Mouse (Mus musculus): ENCODE measurements around the gene Trim47. TPM values are rescaled to one million over a fixed set of nuclear protein-coding genes. Genes with fewer than 3 reads are reported as not detected.
A peak's percentile ranks its signal among the peaks of the same experiment; 100 is the strongest.

Gene Trim47
- polyA plus RNA-seq, 1 experiment from 2014 or later = 31.2 TPM

- Histone ChIP-seq H3K4me3 (ENCODE audit: low read length) (no peak overlapping the region), H3K9ac (replicated peaks; ENCODE audit: low read length) (no peak overlapping the region), H3K36me3 (ENCODE audit: insufficient read depth, low read length) (peaks cover 15% of the 10 kb centered on the region; the same call in 1 of the 2 replicates), H3K9me3 (ENCODE audit: low read length) (no peaks in the 10 kb centered on the region), H3K27me3 (ENCODE audit: insufficient read depth, low read length) (no peaks in the 10 kb centered on the region), H3K4me2 (replicated peaks; ENCODE audit: low read depth, low read length) (no peak overlapping the region), H3K4me1 (ENCODE audit: insufficient read depth, low read length) (peaks cover 23% of the 10 kb centered on the region), H3K27ac (ENCODE audit: low read length) (no peak overlapping the region)
- no peak for ATAC-seq (ENCODE audit: low FRiP score, low TSS enrichment)
- 81% methylated on average over 10 of the region's 10 CpGs for WGBS
These were observed 35.1 kb upstream of the Trim47 start for GRCm38 (mm10) chr11:116162146-116162545.

- peaks cover 15% of the 10 kb centered on the region for H3K4me1 ChIP-seq (ENCODE audit: insufficient read depth, low read length)
- no peak overlapping the region for H3K4me2 ChIP-seq (replicated peaks; ENCODE audit: low read depth, low read length)
- no peak overlapping the region for H3K9ac ChIP-seq (replicated peaks; ENCODE audit: low read length)
- H3K27ac ChIP-seq (ENCODE audit: low read length) = no peak overlapping the region
- H3K9me3 ChIP-seq (ENCODE audit: low read length) = no peaks in the 10 kb centered on the region
- peaks cover 15% of the 10 kb centered on the region; the same call in 1 of the 2 replicates for H3K36me3 ChIP-seq (ENCODE audit: insufficient read depth, low read length)
- no peaks in the 10 kb centered on the region for H3K27me3 ChIP-seq (ENCODE audit: insufficient read depth, low read length)
- H3K4me3 ChIP-seq (ENCODE audit: low read length) = no peak overlapping the region
- ATAC-seq (ENCODE audit: low FRiP score, low TSS enrichment) = no peak
- 65% methylated on average over 12 of the region's 12 CpGs for WGBS
These were observed 34.3 kb upstream of the Trim47 start for GRCm38 (mm10) chr11:116161312-116161711.

- no peak for ATAC-seq (ENCODE audit: low FRiP score, low TSS enrichment)
- no peak overlapping the region for H3K9ac ChIP-seq (replicated peaks; ENCODE audit: low read length)
- H3K4me1 ChIP-seq (ENCODE audit: insufficient read depth, low read length) = no peaks in the 10 kb centered on the region
- H3K4me2 ChIP-seq (replicated peaks; ENCODE audit: low read depth, low read length) = no peak overlapping the region
- H3K4me3 ChIP-seq (ENCODE audit: low read length) = no peak overlapping the region
- WGBS = 97% methylated on average over 2 of the region's 2 CpGs
- no peak overlapping the region for H3K27ac ChIP-seq (ENCODE audit: low read length)
- H3K27me3 ChIP-seq (ENCODE audit: insufficient read depth, low read length) = no peaks in the 10 kb centered on the region
- H3K9me3 ChIP-seq (ENCODE audit: low read length) = no peaks in the 10 kb centered on the region
- peaks cover 89% of the 10 kb centered on the region for H3K36me3 ChIP-seq (ENCODE audit: insufficient read depth, low read length)
These were observed 23.9 kb upstream of the Trim47 start for GRCm38 (mm10) chr11:116150960-116151359.

- Histone ChIP-seq H3K27ac (ENCODE audit: low read length) (no peak overlapping the region), H3K4me2 (replicated peaks; ENCODE audit: low read depth, low read length) (no peak overlapping the region), H3K4me3 (ENCODE audit: low read length) (no peak overlapping the region), H3K4me1 (ENCODE audit: insufficient read depth, low read length) (no peaks in the 10 kb centered on the region), H3K36me3 (ENCODE audit: insufficient read depth, low read length) (peaks cover 89% of the 10 kb centered on the region), H3K9me3 (ENCODE audit: low read length) (no peaks in the 10 kb centered on the region), H3K27me3 (ENCODE audit: insufficient read depth, low read length) (no peaks in the 10 kb centered on the region), H3K9ac (replicated peaks; ENCODE audit: low read length) (no peak overlapping the region)
- ATAC-seq (ENCODE audit: low FRiP score, low TSS enrichment) = no peak
- 88% methylated on average over 6 of the region's 6 CpGs for WGBS
These were observed 22.3 kb upstream of the Trim47 start for GRCm38 (mm10) chr11:116149341-116149740.

GRCm38 (mm10) chr11:116148761-116149221 lies 21.8 kb upstream of the Trim47 start:
- H3K27me3 ChIP-seq (ENCODE audit: insufficient read depth, low read length) = no peaks in the 10 kb centered on the region
- no peak overlapping the region for H3K27ac ChIP-seq (ENCODE audit: low read length)
- no peak overlapping the region for H3K9ac ChIP-seq (replicated peaks; ENCODE audit: low read length)
- H3K4me2 ChIP-seq (replicated peaks; ENCODE audit: low read depth, low read length) = no peak overlapping the region
- H3K36me3 ChIP-seq (ENCODE audit: insufficient read depth, low read length) = peaks cover 87% of the 10 kb centered on the region
- 58% methylated on average over 20 of the region's 20 CpGs for WGBS
- H3K9me3 ChIP-seq (ENCODE audit: low read length) = no peaks in the 10 kb centered on the region
- no peaks in the 10 kb centered on the region for H3K4me1 ChIP-seq (ENCODE audit: insufficient read depth, low read length)
- no peak overlapping the region for H3K4me3 ChIP-seq (ENCODE audit: low read length)
- no peak for ATAC-seq (ENCODE audit: low FRiP score, low TSS enrichment)

- Histone ChIP-seq H3K4me2 (replicated peaks; ENCODE audit: low read depth, low read length) (no peak overlapping the region), H3K27me3 (ENCODE audit: insufficient read depth, low read length) (no peaks in the 10 kb centered on the region), H3K9me3 (ENCODE audit: low read length) (no peaks in the 10 kb centered on the region), H3K4me1 (ENCODE audit: insufficient read depth, low read length) (no peaks in the 10 kb centered on the region), H3K36me3 (ENCODE audit: insufficient read depth, low read length) (peaks cover 75% of the 10 kb centered on the region), H3K4me3 (ENCODE audit: low read length) (no peak overlapping the region), H3K9ac (replicated peaks; ENCODE audit: low read length) (no peak overlapping the region), H3K27ac (ENCODE audit: low read length) (0 out of 2 replicates have a peak overlapping the region, but pooled peaks have one; percentile 45)
- ATAC-seq (ENCODE audit: low FRiP score, low TSS enrichment) = no peak
- WGBS = 76% methylated on average over 25 of the region's 25 CpGs
These were observed 19.4 kb upstream of the Trim47 start for GRCm38 (mm10) chr11:116146294-116146985.

- no peak for ATAC-seq (ENCODE audit: low FRiP score, low TSS enrichment)
- Histone ChIP-seq H3K27ac (ENCODE audit: low read length) (no peak overlapping the region), H3K36me3 (ENCODE audit: insufficient read depth, low read length) (peaks cover 68% of the 10 kb centered on the region)
These were observed 18.7 kb upstream of the Trim47 start for GRCm38 (mm10) chr11:116145481-116146293.

GRCm38 (mm10) chr11:116143468-116143867 lies 16.5 kb upstream of the Trim47 start:
- Histone ChIP-seq H3K9ac (replicated peaks; ENCODE audit: low read length) (no peak overlapping the region), H3K27ac (ENCODE audit: low read length) (no peak overlapping the region), H3K4me2 (replicated peaks; ENCODE audit: low read depth, low read length) (no peak overlapping the region), H3K27me3 (ENCODE audit: insufficient read depth, low read length) (no peaks in the 10 kb centered on the region), H3K9me3 (ENCODE audit: low read length) (no peaks in the 10 kb centered on the region), H3K36me3 (ENCODE audit: insufficient read depth, low read length) (peaks cover 51% of the 10 kb centered on the region), H3K4me1 (ENCODE audit: insufficient read depth, low read length) (peaks cover 7% of the 10 kb centered on the region; the same call in 1 of the 2 replicates), H3K4me3 (ENCODE audit: low read length) (no peak overlapping the region)
- ATAC-seq (ENCODE audit: low FRiP score, low TSS enrichment) = no peak
- 82% methylated on average over 3 of the region's 3 CpGs for WGBS

More at GRCm38 (mm10) chr11:116145481-116146293, 18.7 kb upstream of the Trim47 start:
- Histone ChIP-seq H3K9ac (replicated peaks; ENCODE audit: low read length) (no peak overlapping the region), H3K9me3 (ENCODE audit: low read length) (no peaks in the 10 kb centered on the region), H3K27me3 (ENCODE audit: insufficient read depth, low read length) (no peaks in the 10 kb centered on the region), H3K4me3 (ENCODE audit: low read length) (no peak overlapping the region), H3K4me2 (replicated peaks; ENCODE audit: low read depth, low read length) (no peak overlapping the region), H3K4me1 (ENCODE audit: insufficient read depth, low read length) (no peaks in the 10 kb centered on the region)
- WGBS = 69% methylated on average over 18 of the region's 18 CpGs

GRCm38 (mm10) chr11:116142211-116142991 lies 15.4 kb upstream of the Trim47 start:
- Histone ChIP-seq H3K4me3 (ENCODE audit: low read length) (no peak overlapping the region), H3K4me1 (ENCODE audit: insufficient read depth, low read length) (peaks cover 13% of the 10 kb centered on the region), H3K36me3 (ENCODE audit: insufficient read depth, low read length) (peaks cover 41% of the 10 kb centered on the region), H3K27ac (ENCODE audit: low read length) (no peak overlapping the region), H3K9me3 (ENCODE audit: low read length) (no peaks in the 10 kb centered on the region), H3K27me3 (ENCODE audit: insufficient read depth, low read length) (no peaks in the 10 kb centered on the region), H3K4me2 (replicated peaks; ENCODE audit: low read depth, low read length) (no peak overlapping the region), H3K9ac (replicated peaks; ENCODE audit: low read length) (no peak overlapping the region)
- 65% methylated on average over 10 of the region's 10 CpGs for WGBS
- ATAC-seq (ENCODE audit: low FRiP score, low TSS enrichment) = no peak

Measured in kidney, embryonic 16.5 days (tissue).